Comparison of ENCODE assay signal across 22 mouse cellular contexts in genomic region chr17:31000897-31001296, GRCm38 (mm10). TPM values are rescaled to one million over a fixed set of nuclear protein-coding genes. Genes with fewer than 3 reads are reported as not detected.
DNase-seq lines count a peak whose midpoint lies in the region; ATAC-seq and TF ChIP-seq lines count a peak whose summit lies in the region.
"Had no signal": no experiment of that assay in that cellular context is flagged by ENCODE, and none has a peak within 500 bp of the region (broad histone marks: within the 10 kb centered on the region; RNA-seq: fewer than 3 reads in every experiment).

No protein-coding gene starts in this region.

- 0 out of 2 replicates have a peak overlapping the region, but pooled peaks have one; percentile 29 for H3K9ac ChIP-seq in hindbrain, embryonic 13.5 days
- no peak overlapping the region for H3K9ac ChIP-seq in hindbrain, postnatal 0 days (replicated peaks; ENCODE audit: low read length)
- H3K9ac ChIP-seq: midbrain, embryonic 12.5 days; stomach, embryonic 15.5 days had no signal

- no peak for DNase-seq in hindbrain, postnatal 0 days (ENCODE audit: low spot score)
- DNase-seq in ES-CJ7 (ENCODE audit: low read depth, low spot score), result peak; percentile 36
- DNase-seq in embryo, embryonic 11 days, result peak; percentile 84
- DNase-seq in hindlimb bud, embryonic 11.5 days (ENCODE audit: extremely low spot score, low read depth, low spot score), result peak; percentile 80
- no peak for DNase-seq in left cerebral cortex, postnatal 10 days (ENCODE audit: extremely low spot score in 1 of 2, low spot score in 2 of 2)
- DNase-seq in gastrocnemius, adult 8-10 months (ENCODE audit: low spot score in 2 of 2), result no peak
- DNase-seq: cerebellum, adult 9-11 months; heart, postnatal 14 days; kidney, adult 9 months; kidney, postnatal 36 days; lung, adult 18-20 months; lung, postnatal 36 days had no signal

- peaks cover 4% of the 10 kb centered on the region for H3K4me1 ChIP-seq in hindbrain, embryonic 13.5 days (replicated peaks)
- H3K4me1 ChIP-seq in hindbrain, postnatal 0 days (ENCODE audit: insufficient read depth, low read length), result no peaks in the 10 kb centered on the region
- H3K4me1 ChIP-seq: stomach, embryonic 15.5 days had no signal

- H3K27me3 ChIP-seq in hindbrain, embryonic 13.5 days, result no peaks in the 10 kb centered on the region
- no peaks in the 10 kb centered on the region for H3K27me3 ChIP-seq in hindbrain, postnatal 0 days (ENCODE audit: insufficient read depth, low read length)
- H3K27me3 ChIP-seq: midbrain, embryonic 12.5 days; stomach, embryonic 15.5 days had no signal

- no peak overlapping the region for H3K4me2 ChIP-seq in hindbrain, embryonic 13.5 days
- no peak overlapping the region for H3K4me2 ChIP-seq in hindbrain, postnatal 0 days (ENCODE audit: low read depth, low read length)
- H3K4me2 ChIP-seq: heart, embryonic 11.5 days; midbrain, embryonic 12.5 days; stomach, embryonic 15.5 days had no signal

- intact Hi-C loops in left cerebral cortex, postnatal 10 days (cut with DNase I), result no loop called here

- H3K4me3 ChIP-seq in hindbrain, embryonic 13.5 days, result no peak overlapping the region
- no peak overlapping the region for H3K4me3 ChIP-seq in hindbrain, postnatal 0 days (ENCODE audit: low read length)
- H3K4me3 ChIP-seq: midbrain, embryonic 12.5 days; stomach, embryonic 15.5 days had no signal

- H3K9me3 ChIP-seq in hindbrain, embryonic 13.5 days, result no peaks in the 10 kb centered on the region
- no peaks in the 10 kb centered on the region for H3K9me3 ChIP-seq in hindbrain, postnatal 0 days (ENCODE audit: low read length)
- H3K9me3 ChIP-seq: midbrain, embryonic 12.5 days; stomach, embryonic 15.5 days had no signal

- no peak overlapping the region for H3K27ac ChIP-seq in hindbrain, embryonic 13.5 days
- H3K27ac ChIP-seq in hindbrain, postnatal 0 days, result no peak overlapping the region
- H3K27ac ChIP-seq: midbrain, embryonic 12.5 days; stomach, embryonic 15.5 days had no signal

- TF ChIP-seq CTCF in hindbrain, postnatal 0 days (IDR thresholded peaks at IDR 0.05; ENCODE audit: low read depth), result no peak

- no peaks in the 10 kb centered on the region for H3K36me3 ChIP-seq in hindbrain, embryonic 13.5 days
- no peaks in the 10 kb centered on the region for H3K36me3 ChIP-seq in hindbrain, postnatal 0 days (ENCODE audit: insufficient read depth, low read length)
- H3K36me3 ChIP-seq: midbrain, embryonic 12.5 days; stomach, embryonic 15.5 days had no signal

- WGBS in hindbrain, embryonic 13.5 days, result 20% methylated on average over 5 of the region's 5 CpGs
- WGBS in hindbrain, postnatal 0 days, result 30% methylated on average over 5 of the region's 5 CpGs

- no peak for ATAC-seq in hindbrain, embryonic 13.5 days (ENCODE audit: low FRiP score)
- no peak for ATAC-seq in hindbrain, postnatal 0 days
- no peak for ATAC-seq in erythroid progenitor cell, adult 5-6 weeks (replicated peaks; ENCODE audit: low FRiP score, poor library complexity, severe bottlenecking)

RNA-seq across cellular contexts. Expression of gene Umodl1, which starts 46.5 kb away (rescaled TPM):
- polyA plus RNA-seq in hindbrain, embryonic 13.5 days (2015; fragmentation: Nextera tagmentation; extraction: Ambion mirVana), result 0.04 TPM in 1 of 2 replicates, not detected in the other
- total RNA-seq in hindbrain, postnatal 0 days (2014; rRNA removed), result 0.14 and 0.42 TPM in 2 replicates
- 0.06 and 0.15 TPM in 2 replicates for polyA plus RNA-seq in hindbrain, postnatal 0 days (2015; fragmentation: Nextera tagmentation; extraction: Ambion mirVana)
- total RNA-seq in left cerebral cortex, postnatal 10 days (2021), result under 1 TPM; 0.08 to 0.09 TPM
- total RNA-seq in gastrocnemius, adult 8-10 months (2022), result not detected
- total RNA-seq in erythroid progenitor cell, adult 5-6 weeks (2015; ENCODE audit: low replicate concordance), result not detected in 2 replicates
- total RNA-seq in erythroid progenitor cell, adult 5-6 weeks (2017; ENCODE audit: low replicate concordance), result not detected in 2 replicates
- total RNA-seq: heart, postnatal 14 days; liver, adult 2 months had no signal
- polyA plus RNA-seq: gonadal fat pad, adult 2 months; heart, embryonic 11.5 days; intestine, embryonic 14.5 days; liver, adult 2 months; midbrain, embryonic 12.5 days; spleen, adult 2 months; stomach, embryonic 15.5 days; urinary bladder, adult 2 months had no signal

RNA-seq across cellular contexts. Expression of gene Abcg1, which starts 56.6 kb away (rescaled TPM):
- polyA plus RNA-seq in hindbrain, embryonic 13.5 days (2015; fragmentation: Nextera tagmentation; extraction: Ambion mirVana), result 19.3 and 21.5 TPM in 2 replicates
- 34.9 and 40.7 TPM in 2 replicates for total RNA-seq in hindbrain, postnatal 0 days (2014; rRNA removed)
- 17.4 and 18.9 TPM in 2 replicates for polyA plus RNA-seq in hindbrain, postnatal 0 days (2015; fragmentation: Nextera tagmentation; extraction: Ambion mirVana)
- total RNA-seq in left cerebral cortex, postnatal 10 days (2021), result 10 to 100 TPM; 26.4 to 33.2 TPM
- 1 to 10 TPM; 1.2 to 1.8 (median 1.5) TPM for total RNA-seq in gastrocnemius, adult 8-10 months (2022)
- total RNA-seq in erythroid progenitor cell, adult 5-6 weeks (2015; ENCODE audit: low replicate concordance), result 6.5 and 6.7 TPM in 2 replicates
- total RNA-seq in erythroid progenitor cell, adult 5-6 weeks (2017; ENCODE audit: low replicate concordance), result 3.6 and 9.9 TPM in 2 replicates

Comparison
In these comparisons a context has a peak if more than half of its experiments do, and no peak if none do; other contexts are left out.
1. DNase-seq: peak in ES-CJ7 (single experiment), embryo, embryonic 11 days (single experiment) and hindlimb bud, embryonic 11.5 days (single experiment); none in hindbrain, postnatal 0 days (single experiment), left cerebral cortex, postnatal 10 days (0 of 2) and gastrocnemius, adult 8-10 months (0 of 2).